Mouse (Mus musculus): ENCODE results near the gene Prkn.
"Not testable (repeated sequence)": the region's sequence is repeated elsewhere in the genome, so short reads cannot be mapped to it uniquely, and the experiment has no call there.

The Prkn gene

DNA sequence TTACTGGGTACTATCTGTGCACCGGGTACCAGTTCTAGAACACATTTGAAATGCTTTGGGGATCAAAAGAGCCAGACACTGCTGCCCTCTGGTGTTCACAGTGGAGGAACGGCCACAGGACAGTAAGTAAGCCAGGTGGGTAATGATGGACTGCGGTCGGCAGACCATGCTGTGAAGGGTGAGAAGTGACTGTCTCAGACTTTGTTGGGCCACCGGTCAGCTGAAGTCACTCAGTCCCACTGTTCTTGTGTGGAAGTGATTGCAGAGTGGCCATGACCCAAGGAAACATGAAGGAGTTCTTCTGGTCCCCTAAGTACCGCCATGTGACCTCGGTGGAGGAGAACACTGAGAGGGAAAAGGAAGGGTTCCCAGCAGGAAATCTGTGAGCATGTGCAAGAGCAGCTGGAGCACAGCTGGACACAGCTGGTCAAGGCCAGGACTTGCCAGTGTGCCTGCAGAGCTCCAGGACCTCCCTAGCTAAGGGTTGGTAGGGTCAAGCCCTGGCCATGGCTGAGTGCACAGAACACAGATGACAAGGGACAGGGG, 1135.0 kb downstream of the Prkn start:
- DNase-seq (ENCODE audit: low read depth, low spot score) = no peak

DNA sequence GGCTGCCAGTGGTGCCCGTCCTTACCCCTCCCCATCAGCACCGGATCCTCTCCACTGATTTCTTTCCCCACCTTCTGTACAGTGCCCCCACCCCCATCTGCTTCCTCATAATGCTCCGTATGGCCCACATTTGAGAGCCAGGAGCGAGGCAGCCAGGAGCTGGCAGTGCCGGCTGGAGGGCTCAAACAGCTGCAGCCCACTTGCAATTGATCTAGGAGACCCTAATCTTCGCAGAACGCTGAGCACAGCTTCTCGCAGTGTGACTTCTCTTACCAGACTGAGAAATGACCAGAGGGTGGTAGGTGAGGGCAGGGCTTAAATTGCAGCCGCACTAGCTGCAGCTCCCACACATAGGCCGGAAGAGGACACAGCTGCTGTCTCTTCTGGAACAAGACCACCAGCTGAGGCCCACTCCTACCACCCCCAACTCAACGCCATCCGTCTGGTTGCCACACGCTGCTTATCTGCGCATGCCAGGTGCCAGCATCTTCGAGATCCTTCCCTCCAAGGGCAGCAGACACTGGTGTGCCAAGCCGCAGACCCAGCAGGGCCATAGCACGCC, 1138.2 kb downstream of the Prkn start:
- no peak for DNase-seq (ENCODE audit: low read depth, low spot score)

DNA sequence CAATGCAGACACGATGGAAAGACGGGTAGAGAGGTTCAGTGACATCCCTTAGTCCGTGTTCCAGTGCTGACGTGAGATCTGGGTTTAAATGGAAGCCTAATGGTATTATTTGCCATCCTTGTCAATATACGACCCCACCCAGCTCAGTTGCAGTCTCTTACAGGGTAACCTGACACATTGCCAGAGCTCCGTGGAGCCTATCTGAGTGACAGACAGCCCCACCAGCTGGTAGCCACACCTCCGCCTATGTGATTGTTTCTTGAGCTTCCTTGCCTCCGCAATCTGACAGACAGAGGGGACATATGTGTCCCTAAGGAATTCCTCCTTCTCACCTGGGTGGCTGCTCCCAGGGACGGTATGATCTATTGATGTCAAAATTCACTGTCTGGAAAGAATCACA, 1141.5 kb downstream of the Prkn start:
- no peak for DNase-seq (ENCODE audit: low read depth, low spot score)

DNA sequence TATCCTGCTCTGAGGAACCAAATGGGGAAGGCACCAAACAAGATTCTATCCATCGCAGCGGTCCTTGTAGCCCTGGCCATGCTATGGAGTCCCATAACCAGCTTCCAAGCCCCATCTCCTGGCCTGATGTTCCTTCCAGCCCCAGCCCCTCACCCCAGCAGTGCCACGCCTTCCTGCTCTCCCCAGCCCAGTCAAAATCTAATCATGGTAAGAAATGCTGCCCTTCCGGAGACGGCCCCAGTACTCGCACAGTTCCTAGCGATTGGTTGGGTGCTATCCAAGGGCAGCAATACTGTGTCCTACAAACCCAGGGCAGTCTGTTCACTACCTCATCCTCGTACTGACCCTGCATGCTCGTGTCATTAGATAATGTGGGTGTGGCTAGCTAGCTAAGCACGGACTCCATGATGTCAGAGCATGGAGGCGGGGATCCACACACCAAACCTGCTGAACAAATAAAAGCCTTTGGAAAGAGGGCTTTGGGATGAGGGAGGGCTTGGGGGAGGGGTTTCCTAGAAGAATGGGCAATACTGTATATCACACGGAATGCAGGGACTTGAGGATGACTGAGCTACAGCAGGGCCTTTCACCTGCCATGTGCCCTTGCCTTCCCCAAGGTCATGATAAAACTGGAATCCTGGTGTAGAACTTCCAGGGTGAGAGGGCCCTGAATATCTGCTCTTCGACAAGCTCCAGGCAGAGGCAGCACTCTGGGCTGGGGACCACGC, 1148.1 kb downstream of the Prkn start:
- no peak for DNase-seq (ENCODE audit: low read depth, low spot score)

DNA sequence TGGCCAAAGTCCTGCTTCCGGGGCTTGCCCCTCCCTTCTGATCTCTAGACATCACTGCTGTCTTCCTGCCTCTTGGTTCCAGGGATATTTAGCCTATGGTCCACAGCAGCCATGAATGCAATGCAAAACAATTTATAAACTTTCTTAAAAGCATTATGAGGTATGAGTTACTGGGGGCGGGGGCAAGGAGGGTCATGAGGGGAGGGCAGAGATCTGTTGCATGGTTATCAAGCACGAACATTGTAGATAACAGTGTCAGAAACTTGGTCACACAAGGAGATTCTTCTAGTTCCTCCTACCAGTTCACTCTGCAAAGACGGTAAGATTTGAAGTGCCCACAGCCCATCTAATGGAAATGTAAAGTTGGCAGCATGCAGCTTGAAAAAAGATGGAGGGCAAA, 1149.1 kb downstream of the Prkn start:
- DNase-seq (ENCODE audit: low read depth, low spot score) = no peak

DNA sequence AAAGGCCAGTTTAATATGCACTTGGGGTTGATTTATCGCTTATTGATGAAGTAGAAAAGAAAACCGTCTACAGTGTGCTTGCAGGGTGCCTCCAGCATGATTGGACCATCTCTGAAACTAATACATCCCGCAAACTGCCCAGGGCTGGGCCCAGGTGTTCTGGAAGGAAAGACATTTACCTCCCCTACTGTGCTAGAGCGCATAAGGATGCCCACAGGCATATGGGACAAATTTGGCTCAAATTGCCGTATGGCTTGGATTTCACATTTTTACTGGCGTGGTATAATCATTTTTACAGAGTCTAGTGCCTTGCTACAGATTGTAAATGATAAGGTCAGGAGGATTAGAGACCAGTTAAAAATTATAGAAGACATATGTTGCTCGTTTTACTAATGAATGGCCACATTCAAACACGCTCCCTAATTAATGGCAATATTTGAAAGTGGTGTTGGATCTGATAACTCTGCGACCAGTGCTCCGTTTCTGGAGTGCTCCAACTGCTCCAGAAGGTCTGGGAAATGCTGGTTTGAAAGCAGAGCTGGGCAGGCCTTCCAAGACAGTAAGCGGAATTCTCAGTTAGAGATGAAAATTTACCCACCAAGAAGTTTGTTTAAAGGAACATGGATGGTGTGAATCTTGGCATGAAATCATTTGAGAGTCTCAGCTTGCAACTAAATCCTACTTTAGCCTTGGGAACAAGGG, 1150.4 kb downstream of the Prkn start:
- no peak for DNase-seq (ENCODE audit: low read depth, low spot score)

DNA sequence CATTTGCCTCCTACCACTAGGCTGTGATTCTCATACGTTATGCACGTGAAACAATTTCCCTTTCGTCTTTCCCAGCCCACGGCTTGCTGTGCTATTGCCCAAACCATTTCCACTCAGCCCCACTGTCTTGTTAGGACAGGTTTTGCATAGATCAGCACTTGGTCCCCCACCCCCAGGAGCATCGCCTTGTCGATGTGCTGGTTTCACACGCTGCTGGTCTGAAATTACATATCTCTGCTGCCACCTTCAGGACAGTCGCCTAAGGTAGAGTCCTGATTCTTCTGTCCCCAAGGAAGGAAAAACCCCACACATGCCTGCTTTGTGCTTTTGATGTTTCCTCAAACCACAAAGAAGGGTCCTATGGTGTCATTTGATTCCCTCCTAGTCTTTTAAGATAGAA, 1153.1 kb downstream of the Prkn start:
- DNase-seq (ENCODE audit: low read depth, low spot score) = no peak

DNA sequence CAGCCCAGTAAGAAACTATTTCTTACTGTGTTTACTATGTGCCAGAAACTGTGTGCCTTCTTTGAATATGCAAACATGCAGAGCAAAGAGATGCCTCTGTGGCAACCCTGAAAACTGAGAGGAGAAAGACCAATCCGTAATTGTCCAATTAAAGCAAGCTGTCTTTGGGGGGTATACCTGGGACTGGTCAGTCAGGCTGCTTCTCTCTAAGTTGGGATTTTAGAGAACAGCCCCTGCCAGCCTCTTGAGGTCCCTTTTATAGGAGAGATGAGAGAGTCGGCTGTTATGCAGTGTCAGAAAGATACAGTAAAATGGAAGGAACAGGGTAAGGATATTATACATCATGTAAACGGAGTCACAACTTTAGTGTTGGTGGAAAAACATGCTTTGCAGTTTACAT, 1154.1 kb downstream of the Prkn start:
- no peak for DNase-seq (ENCODE audit: low read depth, low spot score)

DNA sequence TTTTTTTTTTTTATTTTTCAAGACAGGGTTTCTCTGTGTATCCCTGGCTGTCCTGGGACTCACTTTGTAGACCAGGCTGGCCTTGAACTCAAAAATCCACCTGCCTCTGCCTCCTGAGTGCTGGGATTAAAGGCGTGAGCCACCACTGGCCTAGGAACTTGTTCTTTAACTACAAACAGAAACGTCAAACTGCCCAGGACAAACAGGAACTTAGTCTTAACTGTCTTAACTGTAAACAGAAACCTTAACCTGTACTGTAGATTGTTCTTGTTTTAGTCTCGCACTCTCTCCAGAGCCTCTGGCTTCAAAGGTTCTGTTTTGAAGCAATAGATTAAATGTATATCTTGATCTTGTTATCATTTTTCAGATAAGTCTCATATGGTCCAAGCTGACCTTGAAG, 1154.6 kb downstream of the Prkn start:
- DNase-seq (ENCODE audit: low read depth, low spot score) = not testable (repeated sequence)

DNA sequence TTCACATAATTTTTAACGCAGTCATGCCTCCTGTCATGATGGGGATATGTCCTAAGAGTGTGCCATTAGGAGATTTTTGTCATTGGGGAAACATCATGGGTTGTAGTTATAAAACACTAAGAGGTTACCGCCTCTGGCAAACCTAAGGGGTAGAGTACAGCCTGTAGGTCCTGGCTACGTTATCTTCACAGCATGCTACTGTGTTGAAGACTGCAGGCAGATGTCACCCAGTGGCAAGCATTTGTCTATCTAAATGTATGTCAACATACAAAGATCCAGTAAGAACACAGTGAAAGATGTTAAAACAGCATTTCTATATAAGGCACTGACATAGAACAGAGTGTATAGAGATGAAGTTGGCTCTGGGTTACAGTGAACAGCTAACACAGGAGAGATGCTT, 1155.3 kb downstream of the Prkn start:
- no peak for DNase-seq (ENCODE audit: low read depth, low spot score)

DNA sequence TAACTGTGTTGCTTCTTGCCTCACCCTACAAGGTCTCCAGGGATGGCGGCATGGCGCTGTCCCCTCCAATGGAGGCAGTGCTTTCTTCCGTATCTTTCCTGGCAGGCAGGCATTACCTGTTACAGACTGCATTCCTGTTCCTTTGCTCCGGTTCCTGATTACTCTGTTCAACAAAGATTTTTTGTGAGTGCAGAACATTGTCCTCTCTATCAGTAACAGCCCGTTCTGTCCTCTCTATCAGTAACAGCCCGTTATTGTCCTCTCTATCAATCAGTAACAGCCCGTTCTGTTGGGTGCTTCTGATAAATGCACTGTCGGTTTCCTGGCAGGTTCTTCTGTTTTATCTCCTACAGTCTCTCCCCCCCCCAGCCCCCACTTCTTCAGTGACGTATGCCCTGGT, 1156.1 kb downstream of the Prkn start:
- no peak for DNase-seq (ENCODE audit: low read depth, low spot score)

DNA sequence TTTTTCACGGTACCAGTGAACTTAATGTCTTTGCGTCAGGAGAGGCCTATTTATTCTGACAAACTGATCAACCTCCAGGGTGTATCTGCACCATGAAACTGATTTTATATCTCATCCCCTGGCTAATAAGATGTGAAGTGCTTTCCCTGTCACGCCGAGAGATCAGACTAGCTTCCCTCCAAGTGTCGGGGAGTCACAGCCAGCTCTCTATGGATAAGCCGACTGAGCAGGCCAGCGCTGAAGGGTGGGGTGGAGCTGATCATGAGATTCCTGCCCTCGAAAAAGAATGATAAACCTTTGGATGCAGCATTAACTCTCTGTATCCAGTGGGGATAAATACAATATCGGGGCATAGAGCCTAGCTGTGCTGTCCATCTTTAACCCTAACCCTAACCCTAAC, 1160.1 kb downstream of the Prkn start:
- no peak for DNase-seq (ENCODE audit: low read depth, low spot score)

DNA sequence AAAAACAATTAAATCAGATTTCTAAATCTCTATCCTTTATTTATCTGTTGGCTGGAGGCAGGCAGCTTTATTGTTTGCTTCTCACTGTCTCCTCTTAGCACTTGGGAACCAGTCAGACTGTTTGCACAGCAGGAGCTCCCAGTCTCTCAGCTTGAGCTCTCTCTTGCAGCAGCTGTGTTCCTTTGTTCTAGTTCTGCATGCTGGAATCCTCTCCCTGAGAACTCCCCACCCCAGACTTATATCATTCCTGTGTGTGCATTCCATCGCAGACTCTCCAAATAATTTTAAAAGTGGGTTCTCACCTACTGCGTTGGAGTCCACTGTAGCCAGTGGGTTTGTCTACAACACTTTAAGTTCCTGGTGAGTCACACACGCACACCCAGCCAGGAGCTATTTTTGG, 1181.1 kb downstream of the Prkn start:
- no peak for DNase-seq (ENCODE audit: low read depth, low spot score)

DNA sequence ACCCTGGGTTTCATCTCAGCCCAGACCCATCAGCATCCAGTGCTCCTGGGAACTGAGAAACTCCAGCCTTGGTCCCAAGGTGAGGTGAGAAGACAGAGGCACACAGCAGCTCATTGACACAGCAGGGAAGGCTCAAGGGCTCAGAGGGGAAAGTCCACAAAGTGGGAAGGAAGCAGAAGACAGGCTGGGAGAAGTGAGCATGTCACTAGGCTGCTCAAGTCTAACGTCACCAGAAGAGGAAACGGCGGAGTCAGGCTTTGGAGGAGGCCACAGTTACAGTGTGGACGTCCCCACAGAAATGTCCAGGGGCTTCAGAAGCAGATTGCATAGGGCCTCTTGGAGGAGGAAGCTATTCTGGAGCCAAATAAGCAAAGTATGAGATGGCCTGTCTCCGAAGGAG, 1189.2 kb downstream of the Prkn start:
- DNase-seq (ENCODE audit: low read depth, low spot score) = no peak

DNA sequence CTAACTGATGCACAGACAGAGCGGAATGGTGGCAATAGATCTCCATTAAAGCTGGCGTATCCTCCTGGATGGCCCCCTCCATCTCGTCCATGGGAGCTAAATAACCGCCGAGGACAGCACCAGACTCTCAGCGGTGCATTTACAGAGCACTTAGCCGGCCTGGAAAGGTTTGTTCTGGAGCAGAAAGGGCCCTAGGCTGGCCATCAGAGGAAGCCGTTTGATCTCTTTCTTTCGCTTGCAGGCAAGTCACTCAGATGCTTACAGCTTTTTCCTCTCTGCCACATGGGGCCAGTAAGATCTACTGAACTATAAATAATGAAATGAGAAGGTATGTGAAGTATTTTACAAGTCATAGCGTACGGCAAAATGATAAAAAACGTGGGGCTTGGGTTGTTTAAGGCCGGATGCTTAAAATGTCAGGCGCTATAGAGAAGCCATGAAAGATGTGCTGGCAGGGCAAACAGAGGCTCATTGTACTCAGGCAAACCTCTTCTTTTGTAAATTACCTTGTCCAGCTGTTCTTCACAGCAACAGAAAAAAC, 1189.8 kb downstream of the Prkn start:
- DNase-seq (ENCODE audit: low read depth, low spot score) = no peak

DNA sequence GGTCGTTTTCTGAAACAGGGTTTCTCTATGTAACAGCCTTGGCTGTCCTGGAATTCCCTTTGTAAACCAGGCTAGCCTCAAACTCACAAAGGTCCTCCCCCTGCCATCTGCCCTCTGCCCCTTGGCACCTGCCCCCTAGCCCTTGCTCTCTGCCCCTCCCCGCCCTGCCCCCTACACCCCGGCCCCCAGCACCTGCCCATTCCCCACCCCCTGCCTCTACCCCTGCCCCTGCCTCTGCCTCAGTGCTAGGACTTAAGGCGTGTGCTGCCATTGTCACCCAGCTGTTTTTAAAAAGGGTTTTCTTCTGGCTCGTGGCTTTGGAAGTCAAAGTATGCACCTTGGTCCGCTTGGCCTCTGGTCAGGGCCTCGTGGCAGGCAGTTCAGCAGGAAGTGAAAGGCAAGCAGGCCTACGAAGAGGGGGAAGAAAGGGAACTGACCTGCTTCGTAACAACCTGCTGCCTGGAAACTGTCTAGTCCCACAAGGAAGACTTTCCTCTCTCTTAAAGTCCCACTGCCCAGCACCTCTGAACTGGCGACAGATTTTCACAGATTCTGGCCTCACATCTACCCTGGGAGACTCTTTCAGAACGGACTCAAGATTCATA, 1190.5 kb downstream of the Prkn start:
- no peak for DNase-seq (ENCODE audit: low read depth, low spot score)

DNA sequence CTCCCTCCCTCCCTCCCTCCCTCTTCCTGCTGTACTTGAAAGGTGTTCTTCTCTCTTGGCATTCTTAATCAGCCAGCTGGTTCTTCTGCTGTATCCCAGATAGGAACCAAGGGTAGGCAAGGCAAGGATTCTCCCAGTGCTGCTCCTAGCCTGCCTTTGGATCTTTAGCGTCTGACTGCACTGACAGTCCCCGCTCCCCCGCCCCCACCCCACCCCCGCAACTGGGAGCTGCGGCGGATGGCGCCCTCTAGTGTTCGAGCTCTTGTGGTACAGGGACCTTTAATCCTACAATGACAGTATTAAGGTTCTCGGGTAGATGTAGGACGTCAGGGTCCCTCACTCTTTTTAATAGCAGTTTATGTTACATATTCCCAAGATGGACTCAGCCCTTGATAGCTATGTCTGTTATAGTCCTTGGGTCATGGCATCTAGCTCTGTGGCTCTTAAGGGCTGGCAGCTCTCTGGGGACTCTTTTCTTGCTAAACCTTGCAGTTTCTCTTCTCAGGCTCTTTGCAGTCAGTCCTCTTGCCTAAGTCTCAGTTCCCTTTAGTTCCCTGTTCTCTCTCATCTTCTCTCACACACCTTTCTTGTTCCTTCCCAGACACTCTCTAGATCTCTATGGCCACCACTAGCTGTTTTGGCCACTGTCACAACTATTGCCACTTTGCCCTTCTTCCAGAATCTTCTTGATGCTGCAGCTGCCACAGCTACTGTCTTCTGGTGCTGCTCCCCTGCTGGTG, 1191.2 kb downstream of the Prkn start:
- DNase-seq (ENCODE audit: low read depth, low spot score) = peak; percentile 20

DNA sequence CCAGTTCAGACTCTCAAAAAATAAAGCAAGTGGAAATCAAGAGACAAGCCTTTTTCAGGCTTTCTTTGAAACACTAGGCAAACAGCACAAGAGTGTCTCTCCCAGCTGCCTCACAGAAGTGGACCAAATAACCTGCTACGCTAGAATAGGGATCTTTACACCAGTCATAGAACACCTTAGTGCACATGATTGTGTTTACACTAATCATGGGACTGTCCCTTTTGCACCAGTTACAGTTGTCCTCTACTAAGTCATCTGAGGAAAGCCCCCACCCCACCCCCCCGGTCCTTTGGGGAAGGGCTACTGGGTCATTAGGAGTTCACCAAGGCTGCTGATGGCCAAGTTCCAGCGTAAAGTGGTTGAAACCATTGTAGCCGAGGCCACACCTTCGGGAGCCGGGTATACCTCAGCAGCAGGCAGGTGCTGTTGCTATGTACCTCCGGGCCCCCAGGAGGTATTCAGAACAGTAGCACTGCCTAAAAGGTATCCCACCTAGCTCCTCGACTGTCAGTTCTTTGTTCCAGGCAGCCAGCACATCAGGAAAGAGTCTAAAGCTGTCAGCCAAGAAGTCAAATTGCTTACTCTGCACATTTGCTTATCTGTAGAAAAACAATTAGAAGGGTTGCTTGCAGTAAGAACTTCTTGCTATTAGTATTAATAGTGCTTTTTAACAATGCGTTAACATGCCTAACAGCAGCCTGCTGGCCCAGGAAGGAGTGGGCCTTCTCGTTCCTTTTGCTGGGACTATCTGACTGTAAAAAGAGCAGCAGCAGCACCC, 1192.0 kb downstream of the Prkn start:
- DNase-seq (ENCODE audit: low read depth, low spot score) = no peak

DNA sequence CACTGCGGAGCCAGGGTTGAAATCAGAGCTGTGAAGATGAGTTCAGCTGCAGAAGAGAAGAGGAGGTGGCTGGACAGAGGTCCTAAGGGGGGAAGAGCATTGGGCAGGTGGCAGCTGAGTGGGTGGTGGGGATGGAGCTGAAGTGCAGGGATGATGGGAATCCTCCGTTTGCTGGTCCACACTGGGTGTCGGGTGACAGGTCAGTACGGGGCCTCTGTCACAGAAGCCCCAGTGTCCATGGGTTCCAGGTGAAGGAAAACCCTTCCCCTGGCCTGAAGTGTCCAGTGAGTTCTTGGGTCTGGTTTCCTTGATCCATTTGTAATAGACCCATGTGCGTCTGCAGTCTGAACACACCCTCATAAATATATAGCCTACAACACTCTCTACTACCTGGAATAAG, 1195.2 kb downstream of the Prkn start:
- no peak for DNase-seq (ENCODE audit: low read depth, low spot score)

DNA sequence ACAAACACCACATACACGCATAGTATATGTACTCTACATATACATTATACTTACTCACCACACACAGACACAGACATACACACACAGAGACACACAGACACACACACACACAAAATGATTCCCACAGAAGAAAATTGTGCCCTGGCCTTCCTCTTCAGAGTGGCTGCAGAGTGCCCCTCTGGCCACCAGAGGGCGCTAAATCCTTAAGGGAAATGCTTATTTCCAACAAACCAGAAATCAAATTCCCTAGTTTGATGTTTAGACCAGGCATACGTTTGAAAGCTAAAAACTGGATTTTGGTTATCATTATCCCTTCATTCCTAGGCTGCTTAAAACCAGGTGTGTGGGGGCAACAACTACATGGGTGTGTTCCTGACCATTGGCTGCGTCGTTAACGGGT, 1196.0 kb downstream of the Prkn start:
- peak; percentile 28 for DNase-seq (ENCODE audit: low read depth, low spot score)

DNA sequence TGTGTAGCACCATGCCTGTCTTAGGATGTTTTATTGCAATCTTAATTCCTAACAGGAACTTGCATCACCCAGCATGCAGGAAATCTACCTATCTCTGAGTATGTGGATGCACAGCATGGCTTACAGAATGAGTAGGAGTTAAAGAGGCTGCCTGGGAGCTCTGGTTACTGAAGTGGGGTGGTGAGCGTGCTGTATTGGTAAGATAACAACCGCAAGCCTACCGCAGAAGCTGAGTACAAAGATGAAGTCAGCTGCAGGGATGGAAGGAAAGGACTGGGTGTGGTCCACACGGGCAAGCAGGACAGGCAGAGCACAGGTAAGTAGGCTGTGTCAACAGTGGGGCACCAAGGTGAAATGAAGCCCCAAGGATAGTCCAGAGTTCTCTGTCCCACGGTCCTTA, 1196.9 kb downstream of the Prkn start:
- DNase-seq (ENCODE audit: low read depth, low spot score) = no peak

Measured in brain, embryonic 18.5 days (tissue).